Mouse (Mus musculus) frontal cortex, postnatal 36 days (tissue): ENCODE results near the gene Rhox10.
"Not testable (repeated sequence)": the region's sequence is repeated elsewhere in the genome, so short reads cannot be mapped to it uniquely, and the experiment has no call there.

Experiments used
- DNase-seq, 2 experiments: peaks; one replicate each; pipeline ENCODE4 v3.0.0; 2022; ENCODE audit warnings: low spot score in 2 of 2

The Rhox10 gene

GRCm38 (mm10) chrX:38066175-38066574, at the start of gene Rhox10:
Gene Rhox10, plus strand, starts transcription at chrX:38066475.
- no peak for DNase-seq

DNA sequence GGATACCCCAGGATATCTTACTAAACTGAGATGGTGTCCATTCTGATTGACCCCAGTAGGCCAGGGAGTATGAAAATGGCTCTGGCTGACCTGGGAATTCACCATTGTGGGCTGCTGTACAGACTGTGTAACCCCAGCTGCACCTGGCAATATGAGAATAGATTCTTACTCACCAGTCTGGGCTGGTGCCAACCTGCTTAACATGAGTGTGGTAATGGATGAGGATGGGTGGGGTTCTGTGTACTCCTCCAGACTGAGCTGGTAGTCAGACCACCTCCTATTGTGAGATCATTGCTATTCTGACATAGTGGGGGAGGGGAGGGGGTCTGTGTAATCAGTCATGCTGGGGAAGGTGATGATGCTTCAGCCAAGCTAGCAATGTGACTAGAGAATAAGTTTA, 47.7 kb upstream of the Rhox10 start, which contains the start of gene Btg1-ps1:
TSS of gene Btg1-ps1 (minus strand) at position 219 of the 400 bp plus-strand sequence.
- not testable (repeated sequence) for DNase-seq

DNA sequence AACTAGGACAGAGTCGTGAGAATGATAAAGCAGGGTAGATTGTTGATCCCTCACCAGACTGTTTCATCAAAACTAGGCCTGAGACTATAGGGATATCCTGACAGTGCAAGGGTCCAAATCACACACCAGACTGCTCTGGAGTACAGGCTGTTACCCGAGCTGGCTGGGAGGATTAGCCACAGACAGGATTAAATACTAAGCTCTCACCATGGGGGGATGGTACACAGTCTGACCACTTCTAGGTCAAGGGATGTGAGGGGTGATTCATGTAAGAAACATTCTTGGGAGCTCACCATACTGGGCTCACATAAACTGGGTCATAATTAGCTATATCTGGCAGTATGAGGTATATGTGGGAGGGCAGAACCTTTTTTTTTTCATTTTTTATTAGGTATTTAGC, 32.4 kb upstream of the Rhox10 start:
- no peak for DNase-seq

GRCm38 (mm10) chrX:38039666-38040065, 26.6 kb upstream of the Rhox10 start:
- no peak for DNase-seq

GRCm38 (mm10) chrX:38043014-38043413, 23.3 kb upstream of the Rhox10 start, which contains the start of gene Btg1-ps2:
Gene Btg1-ps2, minus strand, starts transcription at chrX:38043114.
- DNase-seq, result not testable (repeated sequence)

DNA sequence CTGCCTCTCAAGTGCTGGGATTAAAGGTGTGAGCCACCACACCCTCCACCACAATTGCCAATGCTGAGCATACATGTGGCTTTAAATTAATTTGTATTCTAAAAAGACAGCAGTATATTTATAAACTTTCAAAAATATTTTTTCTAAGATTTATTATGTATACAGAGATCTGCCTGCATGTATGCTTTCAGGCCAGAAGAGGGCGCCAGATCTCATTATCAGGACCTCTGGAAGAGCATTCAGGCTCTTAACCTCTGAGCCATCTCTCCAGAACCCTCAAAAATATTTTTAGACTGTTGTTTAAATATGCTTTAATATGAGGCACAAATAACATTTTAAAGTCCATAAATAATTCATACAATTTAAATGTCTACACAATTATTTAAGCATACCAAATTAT, 4.7 kb upstream of the Rhox10 start:
- no peak for DNase-seq

GRCm38 (mm10) chrX:38084226-38084625, 18.0 kb downstream of the Rhox10 start:
- DNase-seq, result peak; percentile 34 to 37

GRCm38 (mm10) chrX:38085041-38085440, 18.8 kb downstream of the Rhox10 start, which contains the start of gene Rhox11:
Gene Rhox11, minus strand, starts transcription at chrX:38085141.
- no peak for DNase-seq

- DNase-seq, result no peak
Observed at GRCm38 (mm10) chrX:38110807-38111206, 44.5 kb downstream of the Rhox10 start, which contains the start of gene Rhox12. Gene Rhox12, minus strand, starts transcription at chrX:38110907.

DNA sequence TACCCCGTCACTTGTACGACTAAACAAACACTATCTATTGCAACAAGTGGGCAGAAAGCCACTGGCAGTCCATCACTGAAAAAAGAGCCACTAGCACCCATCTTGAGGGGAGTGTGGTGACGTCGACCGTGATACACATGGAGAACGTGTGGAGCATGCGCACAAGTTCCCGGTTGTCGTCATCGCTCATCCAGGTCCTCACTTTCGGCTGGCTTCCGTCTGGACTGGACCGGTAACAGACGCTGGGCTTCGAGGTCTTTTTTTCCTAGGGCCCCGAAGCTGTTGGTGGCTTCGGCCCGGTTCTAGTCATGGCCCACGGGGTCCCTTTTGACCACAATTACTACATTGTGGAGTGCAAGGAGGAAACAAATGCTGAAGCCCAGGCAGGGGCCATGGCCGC, 54.7 kb downstream of the Rhox10 start, which contains the start of gene Rhox13:
TSS of gene Rhox13 (plus strand) at position 238 of the 400 bp plus-strand sequence.
- no peak for DNase-seq
